Mouse (Mus musculus) v-Abl transformed pro-B cells (cell line): ENCODE measurements around the gene Flvcr2.

Experiments
- in situ Hi-C, 2 experiments: fragments of 400-800 bp; cut with MboI; formaldehyde crosslinking; loops; one replicate each; pipeline ENCODE4 v1.15.1; 2025; ENCODE audit not compliant: unreplicated experiment in 2 of 2

The Flvcr2 gene

DNA sequence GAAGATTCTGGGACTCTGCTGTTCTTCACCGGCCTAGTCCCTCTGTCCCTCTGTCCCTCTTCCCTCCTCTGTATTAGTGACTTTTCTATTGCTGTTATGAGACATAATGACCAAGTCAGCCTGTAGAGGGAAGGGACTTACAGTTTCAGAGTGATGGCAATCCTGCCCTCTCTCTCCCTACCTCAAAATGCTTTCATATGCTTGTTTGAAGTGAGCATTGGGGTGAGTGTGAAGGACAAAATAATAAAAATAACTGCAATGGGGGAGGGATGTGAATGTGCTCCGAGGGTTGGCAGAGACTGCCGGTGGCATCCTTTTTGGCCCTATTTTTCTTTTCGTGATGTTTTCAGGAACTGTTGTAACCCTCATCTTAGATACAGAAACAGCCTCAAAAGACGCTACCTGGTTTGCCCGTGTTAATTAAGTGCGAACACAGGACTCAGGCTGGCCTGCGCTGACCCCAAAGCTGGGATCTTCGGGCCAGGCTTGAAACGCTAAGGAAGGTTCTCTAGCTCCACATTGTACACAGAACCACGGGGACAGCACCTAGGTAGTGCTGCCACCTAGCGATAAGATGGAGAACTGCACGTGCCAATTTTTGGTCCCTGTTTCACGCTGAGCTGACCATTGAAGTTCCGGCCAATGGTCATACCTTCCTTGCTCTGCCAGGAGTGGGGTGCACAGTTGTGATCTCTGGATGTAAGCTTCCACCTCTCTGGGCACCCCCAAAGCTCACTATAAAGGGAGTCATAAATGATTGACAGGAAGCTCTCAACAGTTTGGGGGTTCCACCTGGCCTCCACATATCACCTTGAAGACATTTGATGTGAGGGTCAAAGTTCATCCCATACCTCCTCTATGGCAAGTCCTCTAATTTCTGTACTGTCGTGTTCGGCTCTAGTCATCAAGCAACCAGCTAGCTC lies 17.1 kb upstream of the Flvcr2 start:
- in situ Hi-C loops: loop anchor here (5.0 to 10.0 kb wide), 3 partner anchors 54 to 387 kb away; no protein-coding TSS in a partner anchor

DNA sequence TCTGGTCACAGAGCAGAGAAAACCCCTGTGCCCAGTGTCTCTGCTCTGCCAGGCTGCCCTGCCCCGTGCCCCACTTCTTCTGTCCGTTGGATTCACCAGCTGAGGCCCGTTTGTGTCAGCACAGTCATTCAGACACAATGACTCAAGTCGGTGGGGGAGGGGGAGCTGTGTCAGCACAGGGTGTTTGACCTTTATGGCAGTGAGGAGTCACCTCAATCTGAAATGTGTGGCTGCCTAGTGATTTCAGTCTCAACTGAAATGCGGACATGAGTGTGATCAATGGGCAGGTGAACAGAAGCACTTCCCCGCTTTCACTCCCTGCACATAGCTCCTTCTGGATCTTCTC lies 16.4 kb upstream of the Flvcr2 start:
- in situ Hi-C loops: loop anchor here (5.0 to 10.0 kb wide), 4 partner anchors 53 to 388 kb away; no protein-coding TSS in a partner anchor

DNA sequence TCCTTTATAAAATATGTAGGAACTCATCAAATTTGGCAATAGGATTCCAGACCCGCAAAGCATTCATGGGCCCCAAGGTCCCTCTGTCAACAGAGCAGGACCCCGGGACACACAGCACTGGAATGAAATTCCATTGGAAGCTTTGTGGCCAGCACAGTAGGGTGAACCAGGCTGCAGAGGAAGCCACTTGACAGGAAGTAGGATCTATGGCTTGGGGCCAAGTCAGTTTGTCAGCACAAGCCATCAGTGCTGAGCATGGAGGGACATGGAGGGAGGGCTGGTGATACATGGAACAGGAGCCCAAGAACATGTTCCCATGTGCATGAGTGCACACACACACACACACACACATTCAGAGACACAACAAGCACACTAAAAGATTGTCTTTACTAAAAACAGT lies 10.1 kb upstream of the Flvcr2 start:
- in situ Hi-C loops: no loop called here

DNA sequence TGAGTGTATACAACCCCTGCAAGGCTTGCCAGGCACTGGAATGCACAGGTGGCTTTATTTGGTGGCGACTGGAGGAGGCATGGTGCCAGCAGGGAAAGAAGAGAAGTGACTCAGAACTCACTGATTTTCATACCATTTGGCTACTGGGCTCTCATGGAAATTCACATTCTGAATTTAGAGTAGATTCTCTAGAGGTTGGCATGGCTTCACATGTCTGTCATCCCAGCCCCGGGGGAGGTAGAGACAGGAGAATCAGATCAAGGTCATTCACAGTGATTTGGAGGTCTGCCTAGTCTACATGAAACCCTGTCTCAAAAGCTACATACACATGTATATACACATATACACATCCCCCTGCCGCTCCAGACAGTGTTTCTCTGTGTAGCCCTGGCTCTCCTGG lies 9.4 kb upstream of the Flvcr2 start:
- in situ Hi-C loops: no loop called here

DNA sequence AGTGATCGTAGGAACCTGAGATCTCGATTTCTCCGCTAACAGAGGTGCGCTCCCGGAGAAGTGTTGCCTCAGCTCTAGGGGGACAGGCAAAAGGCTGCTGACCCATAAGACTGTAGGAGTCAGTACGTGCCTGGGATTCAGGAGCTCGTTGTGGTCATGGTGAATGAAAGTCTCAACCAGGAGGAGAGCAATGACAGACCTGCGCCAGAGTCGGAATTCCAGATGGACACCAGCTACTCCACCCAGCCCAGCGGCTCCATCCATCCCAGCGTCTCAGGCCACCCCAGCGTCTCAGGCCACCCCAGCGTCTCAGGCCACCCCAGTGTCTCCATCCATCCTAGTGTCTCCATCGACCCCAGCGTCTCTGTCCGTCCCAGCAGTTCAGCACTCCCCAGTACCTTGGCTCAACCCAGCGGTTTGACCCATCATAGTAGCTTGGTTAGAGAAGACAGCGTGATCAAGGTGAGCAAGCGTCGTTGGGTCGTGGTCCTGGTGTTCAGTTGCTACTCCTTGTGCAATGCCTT lies 419 bp downstream of the Flvcr2 start:
- in situ Hi-C loops: no loop called here

DNA sequence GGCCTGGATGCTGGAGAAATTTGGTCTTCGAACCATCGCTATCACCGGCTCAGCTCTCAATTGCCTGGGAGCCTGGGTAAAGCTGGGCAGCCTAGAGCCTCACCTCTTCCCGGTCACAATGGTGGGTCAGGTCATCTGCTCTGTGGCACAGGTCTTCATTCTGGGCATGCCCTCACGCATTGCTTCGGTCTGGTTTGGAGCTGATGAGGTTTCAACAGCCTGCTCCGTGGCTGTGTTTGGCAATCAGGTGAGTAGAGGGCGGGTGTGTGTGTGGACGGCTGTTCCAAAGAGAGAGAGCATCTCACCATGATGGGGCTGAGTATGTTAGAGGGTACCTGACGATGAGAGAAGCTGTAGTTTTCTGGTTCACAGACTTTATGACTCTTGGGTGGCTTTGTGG lies 1.0 kb downstream of the Flvcr2 start:
- in situ Hi-C loops: no loop called here

DNA sequence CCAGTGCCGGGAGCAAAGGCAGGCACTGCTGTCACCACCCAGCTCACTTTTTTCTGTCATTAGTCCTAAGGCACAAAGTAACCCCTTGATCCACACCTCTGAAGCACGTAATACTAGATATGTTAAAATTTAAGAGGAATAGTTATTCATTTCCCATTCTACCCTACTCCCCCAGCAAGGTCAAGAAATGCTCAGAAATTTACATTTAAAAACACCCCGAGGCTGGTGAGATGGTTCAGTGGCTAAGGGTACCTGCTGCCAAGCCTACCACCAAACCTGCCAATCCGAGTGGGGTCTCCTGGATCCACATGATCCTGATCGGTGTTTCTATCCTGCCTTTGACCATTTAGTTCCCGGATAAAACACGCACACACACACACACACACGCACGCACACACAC lies 3.5 kb downstream of the Flvcr2 start:
- in situ Hi-C loops: no loop called here

DNA sequence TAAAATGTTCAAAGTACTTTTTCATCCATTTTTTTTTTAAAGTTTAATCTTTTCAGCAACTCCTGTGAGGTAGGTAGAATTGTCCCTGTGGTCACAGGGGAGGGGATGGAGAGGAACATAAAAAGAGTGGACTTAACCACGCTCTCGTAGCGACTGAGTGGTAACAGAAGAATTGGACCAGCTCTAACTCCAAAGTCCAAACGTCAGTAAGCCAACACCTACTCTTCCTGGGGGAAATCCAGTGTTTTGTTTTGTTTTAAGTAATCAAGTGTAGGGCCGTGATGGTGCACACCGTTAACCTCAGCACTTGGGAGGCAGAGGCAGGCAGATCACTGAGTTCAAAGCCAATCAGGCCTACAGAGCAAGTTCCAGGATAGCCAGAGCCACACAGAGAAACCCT lies 5.8 kb downstream of the Flvcr2 start:
- in situ Hi-C loops: no loop called here

DNA sequence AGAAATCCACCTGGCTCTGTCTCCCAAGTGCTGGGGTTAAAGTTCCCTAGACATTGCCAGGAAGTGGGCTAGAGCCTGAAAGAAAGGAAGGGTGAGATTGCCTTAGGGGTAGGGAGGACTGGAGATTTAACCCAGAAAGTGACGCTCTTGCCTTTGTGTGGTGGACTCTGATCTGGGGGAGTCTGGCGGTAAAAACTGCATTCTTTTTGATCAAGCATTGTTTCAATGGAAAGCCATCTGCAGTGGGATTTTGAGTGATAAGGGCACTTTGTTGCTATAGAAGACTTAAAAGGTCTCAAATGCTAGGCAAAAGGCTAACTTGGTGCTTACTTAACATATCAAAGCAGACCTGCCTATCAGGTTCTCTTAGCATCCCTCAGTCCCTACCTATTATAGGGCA lies 6.9 kb downstream of the Flvcr2 start:
- in situ Hi-C loops: no loop called here

DNA sequence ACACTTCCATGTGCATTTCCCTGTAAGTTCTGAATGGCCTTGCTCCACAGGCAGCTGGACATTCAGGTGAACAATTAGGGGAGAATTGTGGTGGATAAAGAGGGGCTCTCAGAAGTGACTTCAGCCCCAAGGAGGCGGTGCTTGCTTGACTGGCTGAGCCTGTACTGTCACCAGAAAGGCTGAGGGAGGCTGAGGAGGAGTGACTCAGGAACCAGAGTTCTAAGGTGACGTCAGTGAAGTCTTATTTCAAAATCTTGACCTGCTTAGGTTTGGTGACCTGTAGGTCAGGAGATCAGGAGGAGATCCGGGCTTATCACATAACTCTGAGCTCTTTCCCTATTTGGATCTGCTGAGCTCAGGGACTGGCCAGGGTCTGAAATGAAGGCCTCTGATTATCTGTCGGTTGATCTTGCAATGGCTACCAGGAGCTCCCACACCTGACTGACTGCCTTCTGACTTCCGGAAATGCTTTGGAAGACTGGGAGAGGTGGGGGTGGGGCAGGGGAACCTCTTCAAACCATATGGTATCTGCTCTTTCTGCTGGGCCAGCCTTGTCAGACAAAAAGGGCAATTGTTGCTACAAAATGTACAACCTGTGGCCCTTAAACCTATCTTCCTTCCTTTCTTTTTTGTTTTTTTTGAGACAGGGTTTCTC lies 8.4 kb downstream of the Flvcr2 start:
- in situ Hi-C loops: no loop called here

DNA sequence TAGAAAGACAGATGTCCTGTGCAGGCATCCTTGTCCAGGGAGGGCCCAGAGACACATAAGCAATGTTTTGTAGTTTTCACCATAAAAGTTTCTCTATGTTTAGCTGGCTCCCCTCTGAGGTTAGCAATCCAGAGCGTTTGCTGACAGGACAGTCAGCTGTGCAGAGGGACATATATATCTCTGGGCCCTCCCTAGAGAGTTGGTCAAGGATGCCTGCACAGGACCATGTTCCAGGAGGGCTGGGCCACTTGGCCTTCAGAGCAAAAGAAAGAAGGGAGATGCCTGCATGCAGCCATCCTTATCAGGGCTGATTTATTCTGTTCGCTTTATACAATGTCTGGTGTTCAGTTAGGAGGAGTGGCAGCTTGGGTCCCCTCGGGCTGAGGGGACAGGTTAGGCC lies 10.1 kb downstream of the Flvcr2 start:
- in situ Hi-C loops: no loop called here

DNA sequence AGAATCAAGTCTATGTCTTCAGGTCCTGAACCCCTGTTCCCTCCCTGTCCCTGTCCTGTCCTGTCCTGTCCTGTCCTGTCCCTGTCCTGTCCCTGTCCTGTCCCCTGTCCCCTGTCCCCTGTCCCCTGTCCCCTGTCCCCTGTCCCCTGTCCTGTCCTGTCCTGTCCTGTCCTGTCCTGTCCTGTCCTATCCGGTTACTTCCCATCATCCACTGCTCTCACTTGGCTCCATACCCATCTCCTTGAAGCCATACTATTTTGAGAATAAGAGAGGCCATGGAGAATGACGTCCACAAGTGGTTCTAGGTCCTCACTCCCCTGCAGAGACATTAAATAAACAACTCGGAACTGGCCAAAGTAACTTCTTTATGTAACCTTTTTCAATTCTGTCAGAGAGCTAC lies 10.7 kb downstream of the Flvcr2 start:
- in situ Hi-C loops: no loop called here

DNA sequence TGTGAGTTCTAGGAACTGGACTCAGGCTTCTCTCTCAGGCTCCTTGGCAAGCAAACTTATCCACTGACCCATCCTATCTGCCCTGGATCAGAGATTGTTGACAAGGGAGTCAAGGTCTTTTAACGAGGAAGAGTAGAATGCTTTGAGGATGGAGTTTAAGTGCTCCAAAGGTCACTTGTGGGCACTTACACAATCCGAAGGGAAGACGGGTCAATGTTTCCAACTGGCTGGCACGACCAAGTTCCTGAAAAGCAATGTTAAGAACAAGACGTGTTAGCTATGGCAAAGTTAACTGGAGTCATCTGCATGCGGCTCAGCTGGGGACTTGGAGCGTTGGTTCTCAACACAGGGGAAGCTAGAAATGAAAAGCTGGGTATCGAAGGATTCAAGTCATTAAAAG lies 12.4 kb downstream of the Flvcr2 start:
- in situ Hi-C loops: no loop called here

DNA sequence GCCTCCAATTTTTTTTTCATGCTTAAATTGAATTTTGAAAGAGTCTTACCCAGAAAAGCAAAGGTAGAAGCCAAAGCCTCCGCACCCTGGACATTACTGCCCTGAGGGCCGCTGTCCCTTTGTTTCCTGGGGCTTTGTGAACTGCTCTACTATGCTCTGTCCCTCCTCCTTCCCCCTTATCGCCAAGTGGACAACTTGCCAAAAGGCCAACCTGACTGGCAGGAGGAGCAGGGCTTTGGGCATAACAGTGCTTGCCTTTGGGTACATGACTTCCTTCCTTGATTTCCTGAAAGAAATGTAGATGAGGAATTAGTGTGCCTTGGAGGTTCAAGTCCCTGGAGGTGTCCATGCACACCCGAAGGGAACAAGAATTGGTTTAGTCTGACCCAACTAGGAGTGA lies 15.1 kb downstream of the Flvcr2 start:
- in situ Hi-C loops: no loop called here

DNA sequence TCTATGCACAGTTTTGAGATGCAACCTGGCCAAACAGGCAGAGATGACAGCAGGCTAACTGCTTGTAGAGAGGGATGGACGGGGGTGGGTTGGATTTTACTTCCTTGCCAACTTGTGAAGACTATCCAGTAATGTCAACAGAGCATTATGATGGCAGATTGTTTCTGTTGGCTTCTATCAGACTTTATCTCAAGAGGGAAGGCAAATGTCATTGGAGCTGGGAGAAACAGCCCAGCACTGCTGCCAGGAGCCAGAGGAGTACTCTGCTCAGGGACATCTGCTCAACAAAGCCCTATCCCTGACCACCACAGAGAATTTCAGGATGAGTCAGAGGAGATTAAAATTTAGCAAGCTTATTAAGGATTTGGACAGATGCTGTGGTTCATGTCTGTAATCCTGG lies 18.3 kb downstream of the Flvcr2 start:
- in situ Hi-C loops: no loop called here

DNA sequence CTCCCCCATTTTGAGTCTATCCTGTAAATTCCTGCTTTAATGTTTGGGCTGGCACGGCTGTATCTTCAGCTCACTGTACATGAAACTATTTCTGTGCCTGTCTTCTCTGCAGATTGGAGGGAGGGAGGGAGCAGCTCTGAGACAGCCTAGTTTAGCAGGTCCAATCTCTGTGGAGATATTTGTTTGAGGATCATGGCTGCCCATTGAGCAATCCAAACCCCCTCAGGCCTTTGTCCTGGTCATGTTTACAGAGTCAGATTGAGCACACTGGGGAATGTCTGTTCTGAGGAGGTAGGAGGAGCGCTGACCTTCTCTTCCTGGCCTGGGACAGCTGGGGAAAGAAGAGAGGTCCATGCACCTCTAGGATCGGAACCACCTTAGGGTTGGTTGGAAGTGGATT lies 19.9 kb downstream of the Flvcr2 start:
- in situ Hi-C loops: no loop called here

DNA sequence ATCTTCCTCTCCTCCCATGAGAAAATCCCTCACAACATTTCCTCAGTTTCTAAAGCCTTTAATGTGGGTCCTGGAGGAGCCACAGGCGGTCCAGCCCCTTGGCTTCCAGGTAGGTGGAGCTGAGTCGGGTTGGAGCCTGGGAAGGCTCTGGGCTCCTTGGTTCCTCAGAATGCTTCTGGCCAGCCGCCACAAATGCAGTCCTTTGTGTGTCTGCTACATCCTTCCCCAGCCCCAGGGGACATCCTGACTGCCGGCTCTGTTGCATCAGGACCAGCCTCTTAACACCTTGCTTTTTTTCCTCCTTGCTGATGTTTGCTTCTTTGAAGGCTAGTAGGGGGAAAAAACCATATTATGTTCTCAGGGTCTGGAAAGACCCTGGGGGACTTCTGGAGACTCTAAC lies 21.4 kb downstream of the Flvcr2 start:
- in situ Hi-C loops: no loop called here

DNA sequence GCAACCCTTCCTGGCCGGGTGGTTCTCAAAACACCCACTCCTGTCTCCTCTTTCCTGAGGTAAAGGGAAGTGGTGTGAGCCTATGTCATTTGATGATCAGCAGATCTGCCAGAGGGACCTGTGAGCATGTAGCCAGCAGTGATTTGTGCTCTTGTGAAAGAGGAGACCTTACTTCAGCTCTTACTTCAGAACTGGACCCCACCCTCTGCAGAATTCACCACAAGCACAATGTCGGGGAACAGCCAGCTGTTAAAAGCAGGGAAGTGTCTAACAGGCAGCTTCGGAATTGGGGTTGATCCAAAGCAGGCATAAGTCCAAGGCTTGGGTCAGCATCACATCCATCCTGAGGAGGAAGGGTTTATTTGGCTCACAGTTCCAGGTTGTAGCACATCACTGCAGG lies 25.0 kb downstream of the Flvcr2 start:
- in situ Hi-C loops: no loop called here

DNA sequence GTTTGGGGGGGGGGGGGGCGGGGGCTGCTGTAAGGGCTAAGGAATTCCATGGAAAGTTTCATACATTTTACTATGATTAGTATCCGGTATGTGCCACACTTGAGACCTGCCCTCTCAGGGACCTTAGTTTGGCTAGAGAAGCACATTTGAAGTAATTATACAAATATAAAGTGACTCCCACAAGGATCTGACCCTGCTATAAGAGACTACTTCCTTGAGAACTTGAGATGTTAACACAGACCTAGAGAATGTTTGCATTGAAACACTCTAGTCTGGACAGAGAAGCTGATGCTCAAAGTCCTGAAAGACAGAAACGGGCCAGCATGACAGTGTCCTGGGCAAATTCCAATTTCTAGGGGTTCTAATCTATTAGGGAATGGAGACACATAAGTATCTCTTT lies 32.6 kb downstream of the Flvcr2 start:
- in situ Hi-C loops: no loop called here

DNA sequence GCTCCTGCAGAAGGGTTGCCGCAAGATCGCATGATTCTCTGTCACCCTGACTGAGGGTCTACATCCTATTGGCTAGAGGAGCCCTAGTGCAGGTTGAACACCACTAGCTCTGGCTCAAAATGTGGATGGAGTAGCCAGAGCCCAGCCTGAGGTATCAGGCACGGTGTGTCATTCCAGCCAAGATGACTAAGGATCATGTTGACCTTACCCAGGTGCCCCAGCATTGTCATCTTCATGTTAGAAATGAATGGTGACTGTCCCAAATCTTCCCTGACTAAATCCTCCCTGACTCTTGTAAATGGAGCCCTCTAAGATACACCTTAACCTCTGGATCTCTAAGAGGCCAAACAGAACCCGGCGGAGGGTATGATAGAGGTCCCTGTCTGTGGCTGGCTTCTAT lies 33.4 kb downstream of the Flvcr2 start:
- in situ Hi-C loops: no loop called here

DNA sequence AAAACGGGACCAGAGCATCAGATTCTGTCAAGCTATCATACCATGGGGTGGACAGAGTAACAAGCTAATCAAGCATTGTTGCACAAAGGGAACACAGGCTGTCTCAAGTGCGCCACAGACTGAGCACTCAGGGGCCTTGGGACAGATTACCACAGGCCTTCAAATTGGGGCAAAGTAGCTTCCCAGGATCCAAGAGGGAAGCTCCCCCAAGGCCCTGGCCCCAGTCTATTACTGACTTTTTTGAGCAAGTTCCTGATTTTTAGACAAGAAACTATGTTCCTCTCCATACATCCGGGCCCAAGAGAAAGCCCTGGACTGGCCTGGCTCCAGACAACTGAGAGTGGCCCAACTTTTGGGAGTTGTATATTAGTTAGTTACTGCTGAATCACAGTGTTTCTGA lies 35.3 kb downstream of the Flvcr2 start:
- in situ Hi-C loops: no loop called here
